Mouse (Mus musculus): Measurements from ENCODE around the gene Plch1.

Plch1 gene

DNA sequence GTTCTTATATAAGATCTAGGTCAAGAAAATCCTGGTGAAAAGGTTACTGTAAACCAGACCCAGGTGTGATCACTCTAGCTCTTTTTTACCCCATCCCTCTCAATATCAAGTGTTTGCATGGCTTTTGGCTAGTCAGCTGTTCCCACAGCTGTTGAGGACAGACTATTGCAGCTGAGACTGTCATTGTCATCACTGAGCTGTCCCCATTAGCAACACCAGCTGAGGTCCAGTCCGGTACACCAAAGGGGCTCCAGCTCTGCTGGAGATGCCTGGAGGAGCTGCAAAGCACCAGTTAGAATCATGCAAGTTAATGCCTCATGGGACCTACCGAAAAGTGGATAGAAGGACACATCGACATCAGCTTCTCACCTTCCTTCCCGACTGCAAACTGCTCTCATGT lies 206.5 kb downstream of the Plch1 start:
- no peak for DNase-seq (ENCODE audit: low spot score)

DNA sequence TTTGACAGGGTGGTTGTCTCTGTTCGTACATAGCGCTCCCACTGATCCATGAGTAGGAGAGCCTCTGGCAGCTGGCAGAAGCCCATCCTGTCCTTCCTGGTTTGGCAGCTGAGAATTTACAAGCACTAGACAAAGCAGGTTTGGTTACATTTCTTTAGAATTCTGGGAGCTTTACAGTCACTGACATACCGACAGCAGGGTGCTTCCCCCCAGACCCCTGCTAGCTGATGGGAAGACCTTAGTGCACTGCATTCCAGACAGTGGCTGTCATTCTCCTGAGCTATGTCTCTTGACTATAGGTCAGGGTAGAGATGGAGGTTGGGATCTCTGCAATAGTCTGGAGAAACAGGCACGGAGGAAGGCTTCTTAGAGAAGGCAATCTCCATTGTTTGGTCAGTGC lies 230.5 kb downstream of the Plch1 start:
- no peak for DNase-seq (ENCODE audit: low spot score)

DNA sequence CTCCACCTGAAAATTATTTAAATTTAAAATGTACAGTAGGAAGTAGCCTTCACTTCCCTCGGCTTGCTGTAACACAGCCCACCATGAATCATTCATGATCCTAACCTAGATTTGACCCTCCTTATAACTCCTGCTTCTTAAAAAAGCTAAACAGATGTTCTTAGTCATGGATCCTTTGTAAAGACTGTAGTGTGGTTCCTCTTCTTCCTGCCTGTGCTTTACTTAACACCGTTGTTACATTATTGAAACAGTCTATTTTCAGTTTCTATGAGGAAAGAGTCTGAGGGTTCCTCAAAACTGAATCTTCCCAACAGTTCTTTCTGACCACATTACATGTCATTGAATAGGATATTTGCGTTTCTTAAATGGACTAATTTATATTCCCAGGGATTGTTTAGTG lies 234.0 kb downstream of the Plch1 start:
- no peak for DNase-seq (ENCODE audit: low spot score)

DNA sequence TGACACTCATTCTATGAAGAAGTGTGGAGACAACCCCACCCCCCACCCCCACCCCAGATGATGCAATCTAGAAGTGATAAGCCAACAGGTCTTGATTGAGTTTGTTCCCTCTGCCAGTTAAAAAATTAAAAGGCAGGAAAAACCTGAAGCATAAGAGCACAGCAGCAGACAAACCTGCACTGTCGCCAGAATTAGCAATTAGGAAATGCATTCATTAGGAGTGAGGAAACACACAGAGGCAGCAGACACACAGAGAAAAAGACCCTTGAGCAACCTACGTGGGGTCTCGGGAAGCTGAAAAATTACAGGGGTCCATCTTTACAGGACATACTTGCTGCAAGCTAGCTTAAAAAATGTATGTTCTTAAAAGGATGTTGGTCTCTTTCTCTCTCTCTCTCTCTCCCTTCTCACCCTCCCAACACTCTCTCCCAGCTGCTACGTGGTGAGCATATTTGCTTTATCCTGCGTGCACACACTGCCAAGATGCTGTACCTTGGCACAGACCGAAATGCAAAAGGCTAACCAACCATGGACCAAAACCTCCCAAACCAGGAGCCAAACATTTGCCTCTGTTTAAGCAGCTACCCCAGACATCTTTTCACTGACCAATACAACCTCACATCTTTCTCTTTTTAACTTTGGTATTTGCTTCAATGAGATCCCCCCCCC lies 234.6 kb downstream of the Plch1 start:
- DNase-seq (ENCODE audit: low spot score) = no peak
